In genomic region chr6:72454072-72454746, GRCm38 (mm10) we compare ENCODE assay signal across 8 mouse cellular contexts. TPM values are rescaled to one million over a fixed set of nuclear protein-coding genes. Genes with fewer than 3 reads are reported as not detected.
DNase-seq lines count a peak whose midpoint lies in the region; ATAC-seq lines count a peak whose summit lies in the region.

No protein-coding gene starts in this region.

- H3K9me3 ChIP-seq in kidney, embryonic 16.5 days (ENCODE audit: low read length): no peaks in the 10 kb centered on the region
- no peaks in the 10 kb centered on the region for H3K9me3 ChIP-seq in embryonic facial prominence, embryonic 14.5 days (ENCODE audit: control insufficient read depth, low read length)
- no peaks in the 10 kb centered on the region for H3K9me3 ChIP-seq in hindbrain, embryonic 14.5 days (ENCODE audit: control insufficient read depth, low read length)
- no peaks in the 10 kb centered on the region for H3K9me3 ChIP-seq in midbrain, embryonic 14.5 days (ENCODE audit: control insufficient read depth, low read length)

- no peak overlapping the region for H3K4me2 ChIP-seq in kidney, embryonic 16.5 days (replicated peaks; ENCODE audit: low read depth, low read length)
- no peak overlapping the region for H3K4me2 ChIP-seq in embryonic facial prominence, embryonic 14.5 days (ENCODE audit: low read depth, low read length)
- no peak overlapping the region for H3K4me2 ChIP-seq in hindbrain, embryonic 14.5 days (replicated peaks)
- no peak overlapping the region for H3K4me2 ChIP-seq in midbrain, embryonic 14.5 days (ENCODE audit: low read length)

- no peaks in the 10 kb centered on the region for H3K36me3 ChIP-seq in kidney, embryonic 16.5 days (ENCODE audit: insufficient read depth, low read length)
- no peaks in the 10 kb centered on the region for H3K36me3 ChIP-seq in embryonic facial prominence, embryonic 14.5 days (ENCODE audit: control insufficient read depth, insufficient read depth, low read length)
- no peaks in the 10 kb centered on the region for H3K36me3 ChIP-seq in hindbrain, embryonic 14.5 days (replicated peaks; ENCODE audit: control insufficient read depth, insufficient read depth)
- no peaks in the 10 kb centered on the region for H3K36me3 ChIP-seq in midbrain, embryonic 14.5 days (ENCODE audit: control insufficient read depth, insufficient read depth, low read length)

- peaks cover 10% of the 10 kb centered on the region; the same call in 1 of the 2 replicates for H3K4me1 ChIP-seq in kidney, embryonic 16.5 days (ENCODE audit: insufficient read depth, low read length)
- H3K4me1 ChIP-seq in embryonic facial prominence, embryonic 14.5 days (ENCODE audit: control insufficient read depth, insufficient read depth, low read length): peaks cover 15% of the 10 kb centered on the region; the same call in 1 of the 2 replicates
- peaks cover 9% of the 10 kb centered on the region; the same call in 1 of the 2 replicates for H3K4me1 ChIP-seq in hindbrain, embryonic 14.5 days (replicated peaks; ENCODE audit: control insufficient read depth, insufficient read depth, low read length)
- no peaks in the 10 kb centered on the region for H3K4me1 ChIP-seq in midbrain, embryonic 14.5 days (ENCODE audit: control insufficient read depth, insufficient read depth, low read length)

- 48% methylated on average over 7 of the region's 7 CpGs for WGBS in kidney, embryonic 16.5 days
- WGBS in embryonic facial prominence, embryonic 14.5 days: 57% methylated on average over 7 of the region's 7 CpGs
- 61% methylated on average over 7 of the region's 7 CpGs for WGBS in hindbrain, embryonic 14.5 days
- 71% methylated on average over 7 of the region's 7 CpGs for WGBS in midbrain, embryonic 14.5 days

- H3K27ac ChIP-seq in kidney, embryonic 16.5 days (ENCODE audit: low read length): peak overlapping the region; percentile 40; the same call in 1 of the 2 replicates
- peak overlapping the region; percentile 54 for H3K27ac ChIP-seq in embryonic facial prominence, embryonic 14.5 days (replicated peaks; ENCODE audit: low read depth, low read length)
- H3K27ac ChIP-seq in hindbrain, embryonic 14.5 days: peak overlapping the region; percentile 68
- H3K27ac ChIP-seq in midbrain, embryonic 14.5 days (replicated peaks; ENCODE audit: low read depth, low read length): peak overlapping the region; percentile 15

- 0 out of 2 replicates have a peak overlapping the region, but pooled peaks have one; percentile 37 for H3K9ac ChIP-seq in kidney, embryonic 16.5 days (replicated peaks; ENCODE audit: low read length)
- H3K9ac ChIP-seq in embryonic facial prominence, embryonic 14.5 days (ENCODE audit: low read depth, low read length): no peak overlapping the region
- H3K9ac ChIP-seq in hindbrain, embryonic 14.5 days: no peak overlapping the region
- no peak overlapping the region for H3K9ac ChIP-seq in midbrain, embryonic 14.5 days (replicated peaks; ENCODE audit: low read length)

- DNase-seq in kidney, postnatal 4 days: no peak
- no peak for DNase-seq in embryonic facial prominence, embryonic 14.5 days (ENCODE audit: low spot score)
- no peak for DNase-seq in hindbrain, embryonic 14.5 days (ENCODE audit: low spot score)
- DNase-seq in midbrain, embryonic 14.5 days: no peak
- DNase-seq in urinary bladder, adult 2 months (ENCODE audit: low spot score): no peak
- DNase-seq in thymus, adult 18-20 months: no peak

- H3K4me3 ChIP-seq in kidney, embryonic 16.5 days (ENCODE audit: low read length): no peak overlapping the region
- H3K4me3 ChIP-seq in embryonic facial prominence, embryonic 14.5 days (ENCODE audit: low read depth, low read length): no peak overlapping the region
- no peak overlapping the region for H3K4me3 ChIP-seq in hindbrain, embryonic 14.5 days (replicated peaks; ENCODE audit: low read length)
- no peak overlapping the region for H3K4me3 ChIP-seq in midbrain, embryonic 14.5 days (replicated peaks; ENCODE audit: low read depth, low read length)

- ATAC-seq in kidney, embryonic 16.5 days (ENCODE audit: low FRiP score, low TSS enrichment): no peak; the same call in 1 of the 2 replicates
- peak; percentile 47 for ATAC-seq in embryonic facial prominence, embryonic 14.5 days (ENCODE audit: low read depth)
- peak; percentile 27; the same call in 1 of the 2 replicates for ATAC-seq in hindbrain, embryonic 14.5 days (ENCODE audit: low FRiP score)
- no peak for ATAC-seq in midbrain, embryonic 14.5 days (ENCODE audit: low FRiP score, low TSS enrichment)
- ATAC-seq in megakaryocyte, adult 5-6 weeks (ENCODE audit: poor library complexity, severe bottlenecking): no peak

- no peaks in the 10 kb centered on the region for H3K27me3 ChIP-seq in kidney, embryonic 16.5 days (ENCODE audit: insufficient read depth, low read length)
- H3K27me3 ChIP-seq in embryonic facial prominence, embryonic 14.5 days (replicated peaks; ENCODE audit: control insufficient read depth, insufficient read depth, low read length): no peaks in the 10 kb centered on the region
- H3K27me3 ChIP-seq in hindbrain, embryonic 14.5 days (ENCODE audit: control insufficient read depth, insufficient read depth, low read length): no peaks in the 10 kb centered on the region
- H3K27me3 ChIP-seq in midbrain, embryonic 14.5 days (ENCODE audit: control insufficient read depth, insufficient read depth, low read length): no peaks in the 10 kb centered on the region

RNA-seq across cellular contexts. Expression of gene Mat2a, which starts 14.9 kb away (rescaled TPM):
- polyA plus RNA-seq in kidney, embryonic 16.5 days (2015; fragmentation: Nextera tagmentation; extraction: Ambion mirVana): 456 and 460 TPM in 2 replicates
- polyA plus RNA-seq in embryonic facial prominence, embryonic 14.5 days (2014; fragmentation: Nextera tagmentation; extraction: Ambion mirVana): 292 and 321 TPM in 2 replicates
- polyA plus RNA-seq in hindbrain, embryonic 14.5 days (2014; fragmentation: Nextera tagmentation; extraction: Ambion mirVana): 336 and 338 TPM in 2 replicates
- polyA plus RNA-seq in midbrain, embryonic 14.5 days (2014; fragmentation: Nextera tagmentation; extraction: Ambion mirVana): 318 and 413 TPM in 2 replicates
- polyA plus RNA-seq in urinary bladder, adult 2 months (2012; rRNA removed): 176 and 243 TPM in 2 replicates
- total RNA-seq in megakaryocyte, adult 5-6 weeks (2015): 181 and 183 TPM in 2 replicates
- 95.4 and 105 TPM in 2 replicates for total RNA-seq in megakaryocyte, adult 5-6 weeks (2017)

RNA-seq across cellular contexts. Expression of gene Ggcx, which starts 40.1 kb away (rescaled TPM):
- 31.4 and 35.6 TPM in 2 replicates for polyA plus RNA-seq in kidney, embryonic 16.5 days (2015; fragmentation: Nextera tagmentation; extraction: Ambion mirVana)
- polyA plus RNA-seq in embryonic facial prominence, embryonic 14.5 days (2014; fragmentation: Nextera tagmentation; extraction: Ambion mirVana): 15.0 and 15.7 TPM in 2 replicates
- polyA plus RNA-seq in hindbrain, embryonic 14.5 days (2014; fragmentation: Nextera tagmentation; extraction: Ambion mirVana): 7.4 and 10.9 TPM in 2 replicates
- polyA plus RNA-seq in midbrain, embryonic 14.5 days (2014; fragmentation: Nextera tagmentation; extraction: Ambion mirVana): 5.8 and 8.0 TPM in 2 replicates
- polyA plus RNA-seq in urinary bladder, adult 2 months (2012; rRNA removed): 27.3 and 31.4 TPM in 2 replicates
- 5.6 and 7.8 TPM in 2 replicates for total RNA-seq in megakaryocyte, adult 5-6 weeks (2015)
- 6.0 and 8.3 TPM in 2 replicates for total RNA-seq in megakaryocyte, adult 5-6 weeks (2017)

Comparison
In these comparisons a context has a peak if more than half of its experiments do, and no peak if none do; other contexts are left out.
1. ATAC-seq: peak in embryonic facial prominence, embryonic 14.5 days (single experiment) and hindbrain, embryonic 14.5 days (single experiment); none in kidney, embryonic 16.5 days (single experiment), midbrain, embryonic 14.5 days (single experiment) and megakaryocyte, adult 5-6 weeks (single experiment).
2. H3K27ac ChIP-seq: peak in every context shown above with its lines; median percentile 68 in hindbrain, embryonic 14.5 days; 54 in embryonic facial prominence, embryonic 14.5 days; 40 in kidney, embryonic 16.5 days; 15 in midbrain, embryonic 14.5 days.